Mouse (Mus musculus): ENCODE measurements around the gene Myd88. TPM values are rescaled to one million over a fixed set of nuclear protein-coding genes. Genes with fewer than 3 reads are reported as not detected.

The Myd88 gene
- polyA plus RNA-seq, 2 experiments = 5.8 to 15.0 TPM

DNA sequence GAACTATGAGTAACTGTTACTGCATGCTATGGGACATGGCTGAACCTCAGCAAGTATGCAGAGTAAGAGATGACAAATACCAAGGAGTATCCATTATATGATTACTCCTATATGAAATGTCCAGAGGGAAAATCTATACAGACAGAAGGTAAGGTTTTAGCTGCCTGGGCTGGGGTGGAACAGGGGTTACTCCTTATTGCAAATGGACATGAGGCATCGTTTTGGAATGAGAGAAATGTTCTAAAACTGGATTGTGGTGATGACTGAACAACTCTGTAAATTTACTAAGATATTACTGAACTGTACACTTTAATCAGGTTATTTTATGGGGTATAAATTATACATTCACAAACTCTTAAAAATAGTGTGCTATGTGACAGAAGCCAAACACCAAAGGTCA is 22.3 kb downstream of the Myd88 start:
- no peak overlapping the region for H3K4me3 ChIP-seq (ENCODE audit: insufficient read depth in 1 of 2, low read depth in 2 of 2, low read length in 2 of 2)
- DNase-seq (ENCODE audit: low read depth in 3 of 3, low spot score in 3 of 3) (no peak), ATAC-seq (ENCODE audit: insufficient read depth) (no peak)
- no peaks in the 10 kb centered on the region for H3K27me3 ChIP-seq (ENCODE audit: control insufficient read depth, insufficient read depth, low read length)
- H3K4me2 ChIP-seq (ENCODE audit: low read depth) = no peak overlapping the region
- no peak overlapping the region for H3K9ac ChIP-seq (replicated peaks)
- no peak overlapping the region for H3K27ac ChIP-seq
- WGBS (ENCODE audit: insufficient replicate concordance) = 76% methylated on average over 1 of the region's 1 CpGs
- H3K9me3 ChIP-seq (ENCODE audit: control insufficient read depth, low read length) = no peaks in the 10 kb centered on the region
- peaks cover 10 to 12% of the 10 kb centered on the region in 2 experiments; a peak in 3 of 4 replicates for H3K4me1 ChIP-seq (replicated peaks; ENCODE audit: control insufficient read depth in 2 of 2, insufficient read depth in 2 of 2, low read length in 1 of 2)
- no peaks in the 10 kb centered on the region for H3K36me3 ChIP-seq (replicated peaks; ENCODE audit: control insufficient read depth, insufficient read depth, low read depth)
- TF ChIP-seq CTCF (IDR thresholded peaks at IDR 0.05; ENCODE audit: low read depth) = no peak
- no peak for TF ChIP-seq EP300 (IDR thresholded peaks at IDR 0.05; ENCODE audit: low read depth)

DNA sequence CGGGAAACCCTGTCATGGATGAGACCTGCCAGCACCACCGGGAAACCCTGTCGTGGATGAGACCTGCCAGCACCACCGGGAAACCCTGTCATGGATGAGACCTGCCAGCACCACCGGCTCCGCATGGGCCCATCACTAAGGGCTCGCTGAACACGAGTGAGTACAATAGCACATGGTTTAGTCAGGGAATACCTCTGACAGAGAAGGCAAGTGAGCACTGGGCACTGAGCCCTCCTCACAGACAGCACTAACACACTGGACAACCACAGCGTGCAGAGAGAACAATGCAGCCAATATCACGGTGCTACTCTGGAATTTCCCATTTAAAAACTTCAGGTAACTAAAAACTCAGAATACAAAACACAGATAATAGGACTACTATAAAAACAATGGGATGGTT is 28.1 kb downstream of the Myd88 start:
- Histone ChIP-seq H3K4me2 (ENCODE audit: low read depth) (no peak overlapping the region), H3K4me3 (ENCODE audit: insufficient read depth in 1 of 2, low read depth in 2 of 2, low read length in 2 of 2) (no peak overlapping the region), H3K9me3 (ENCODE audit: control insufficient read depth, low read length) (no peaks in the 10 kb centered on the region), H3K4me1 (replicated peaks; ENCODE audit: control insufficient read depth in 2 of 2, insufficient read depth in 2 of 2, low read length in 1 of 2) (peaks cover 0 to 7% of the 10 kb centered on the region in 2 experiments; a peak in 2 of 4 replicates), H3K27me3 (ENCODE audit: control insufficient read depth, insufficient read depth, low read length) (no peaks in the 10 kb centered on the region), H3K9ac (replicated peaks) (no peak overlapping the region), H3K27ac (no peak overlapping the region), H3K36me3 (replicated peaks; ENCODE audit: control insufficient read depth, insufficient read depth, low read depth) (no peaks in the 10 kb centered on the region)
- 84% methylated on average over 10 of the region's 10 CpGs for WGBS (ENCODE audit: insufficient replicate concordance)
- no peak for TF ChIP-seq EP300 (IDR thresholded peaks at IDR 0.05; ENCODE audit: low read depth)
- no peak for TF ChIP-seq CTCF (IDR thresholded peaks at IDR 0.05; ENCODE audit: low read depth)
- DNase-seq (ENCODE audit: low read depth in 3 of 3, low spot score in 3 of 3) = no peak
- ATAC-seq (ENCODE audit: insufficient read depth) = no peak

DNA sequence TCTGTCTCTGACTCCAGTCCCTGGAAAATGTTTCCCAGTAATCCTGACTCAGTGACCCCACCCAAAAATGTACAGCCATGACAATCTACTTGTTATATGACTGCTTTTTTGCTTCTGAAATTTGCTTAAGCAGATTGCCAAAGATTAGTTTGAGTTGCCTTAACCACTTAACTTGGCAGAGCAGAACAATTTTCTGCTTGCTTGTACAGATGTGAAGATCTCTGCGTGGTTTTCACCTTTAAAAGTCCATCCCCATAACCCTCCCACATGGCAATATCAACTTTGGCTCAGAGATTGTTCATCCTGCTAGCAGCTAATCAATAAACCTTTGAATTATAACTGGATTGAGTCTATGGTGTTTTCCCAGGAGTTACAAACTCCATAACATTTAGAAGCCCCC is 32.1 kb downstream of the Myd88 start:
- Histone ChIP-seq H3K9ac (replicated peaks) (no peak overlapping the region), H3K4me3 (ENCODE audit: insufficient read depth in 1 of 2, low read depth in 2 of 2, low read length in 2 of 2) (no peak overlapping the region), H3K4me1 (replicated peaks; ENCODE audit: control insufficient read depth in 2 of 2, insufficient read depth in 2 of 2, low read length in 1 of 2) (peaks cover 0 to 8% of the 10 kb centered on the region in 2 experiments; a peak in 2 of 4 replicates), H3K27me3 (ENCODE audit: control insufficient read depth, insufficient read depth, low read length) (no peaks in the 10 kb centered on the region), H3K27ac (no peak overlapping the region), H3K9me3 (ENCODE audit: control insufficient read depth, low read length) (no peaks in the 10 kb centered on the region), H3K4me2 (ENCODE audit: low read depth) (no peak overlapping the region), H3K36me3 (replicated peaks; ENCODE audit: control insufficient read depth, insufficient read depth, low read depth) (no peaks in the 10 kb centered on the region)
- TF ChIP-seq EP300 (IDR thresholded peaks at IDR 0.05; ENCODE audit: low read depth) (no peak), CTCF (IDR thresholded peaks at IDR 0.05; ENCODE audit: low read depth) (no peak)
- WGBS (ENCODE audit: insufficient replicate concordance) = 72% methylated on average over 1 of the region's 1 CpGs
- ATAC-seq (ENCODE audit: insufficient read depth) = no peak
- no peak for DNase-seq (ENCODE audit: low read depth in 3 of 3, low spot score in 3 of 3)

DNA sequence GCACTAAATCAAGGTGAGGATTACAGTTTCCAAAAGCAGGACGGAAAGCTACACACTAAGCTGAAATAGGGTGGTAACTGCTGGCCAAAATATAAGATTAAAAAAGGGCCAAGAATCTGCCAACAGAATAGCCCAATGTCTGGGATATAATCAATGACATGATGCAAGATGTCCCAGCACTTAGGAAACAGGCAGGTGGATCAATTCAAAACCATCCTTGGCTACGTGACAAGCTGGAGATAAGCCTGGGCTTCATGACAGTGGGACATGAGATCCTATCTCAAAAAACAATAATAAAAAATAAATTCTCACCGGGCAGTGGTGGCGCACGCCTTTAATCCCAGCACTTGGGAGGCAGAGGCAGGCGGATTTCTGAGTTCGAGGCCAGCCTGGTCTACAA is 35.3 kb downstream of the Myd88 start:
- H3K4me2 ChIP-seq (ENCODE audit: low read depth) = no peak overlapping the region
- H3K4me1 ChIP-seq (replicated peaks; ENCODE audit: control insufficient read depth in 2 of 2, insufficient read depth in 2 of 2, low read length in 1 of 2) = peaks cover 0 to 2% of the 10 kb centered on the region in 2 experiments; a peak in 1 of 4 replicates
- TF ChIP-seq CTCF (IDR thresholded peaks at IDR 0.05; ENCODE audit: low read depth) = no peak
- no peak for TF ChIP-seq EP300 (IDR thresholded peaks at IDR 0.05; ENCODE audit: low read depth)
- no peaks in the 10 kb centered on the region for H3K9me3 ChIP-seq (ENCODE audit: control insufficient read depth, low read length)
- no peak for ATAC-seq (ENCODE audit: insufficient read depth)
- H3K9ac ChIP-seq (replicated peaks) = no peak overlapping the region
- H3K36me3 ChIP-seq (replicated peaks; ENCODE audit: control insufficient read depth, insufficient read depth, low read depth) = no peaks in the 10 kb centered on the region
- no peaks in the 10 kb centered on the region for H3K27me3 ChIP-seq (ENCODE audit: control insufficient read depth, insufficient read depth, low read length)
- no peak for DNase-seq (ENCODE audit: low read depth in 3 of 3, low spot score in 3 of 3)
- WGBS (ENCODE audit: insufficient replicate concordance) = 79% methylated on average over 7 of the region's 7 CpGs
- no peak overlapping the region for H3K27ac ChIP-seq
- H3K4me3 ChIP-seq (ENCODE audit: insufficient read depth in 1 of 2, low read depth in 2 of 2, low read length in 2 of 2) = no peak overlapping the region

DNA sequence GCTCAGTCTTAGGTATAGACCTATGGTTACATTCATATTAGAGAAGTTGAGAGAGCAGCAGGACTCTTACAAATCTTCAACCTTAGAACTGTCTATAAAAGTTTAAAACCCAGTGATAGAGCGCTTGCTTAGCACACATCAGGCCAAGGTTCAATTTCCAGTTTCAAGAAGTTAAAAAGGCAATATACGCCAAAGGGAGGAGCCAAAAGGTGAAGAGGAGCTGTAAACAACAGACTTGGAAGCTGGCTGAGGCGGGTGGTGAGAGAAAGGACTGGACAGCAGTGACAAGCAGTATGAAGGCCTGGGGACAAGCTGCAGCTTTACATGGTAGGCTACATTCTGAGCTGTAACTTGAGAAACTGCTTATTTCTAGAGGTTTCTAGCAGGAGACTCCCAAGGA is 42.6 kb downstream of the Myd88 start:
- no peak for ATAC-seq (ENCODE audit: insufficient read depth)
- TF ChIP-seq EP300 (IDR thresholded peaks at IDR 0.05; ENCODE audit: low read depth) = no peak
- no peak for TF ChIP-seq CTCF (IDR thresholded peaks at IDR 0.05; ENCODE audit: low read depth)
- no peak overlapping the region for H3K4me2 ChIP-seq (ENCODE audit: low read depth)
- peaks cover 2% of the 10 kb centered on the region; the same call in 1 of the 2 replicates for H3K36me3 ChIP-seq (replicated peaks; ENCODE audit: control insufficient read depth, insufficient read depth, low read depth)
- H3K4me1 ChIP-seq (replicated peaks; ENCODE audit: control insufficient read depth in 2 of 2, insufficient read depth in 2 of 2, low read length in 1 of 2) = 0 out of 4 replicates have a peak, but pooled peaks cover 0 to 4% of the 10 kb centered on the region in 2 experiments
- 73% methylated on average over 3 of the region's 3 CpGs for WGBS (ENCODE audit: insufficient replicate concordance)
- H3K4me3 ChIP-seq (ENCODE audit: insufficient read depth in 1 of 2, low read depth in 2 of 2, low read length in 2 of 2) = no peak overlapping the region
- no peak overlapping the region for H3K9ac ChIP-seq (replicated peaks)
- no peaks in the 10 kb centered on the region for H3K9me3 ChIP-seq (ENCODE audit: control insufficient read depth, low read length)
- no peaks in the 10 kb centered on the region for H3K27me3 ChIP-seq (ENCODE audit: control insufficient read depth, insufficient read depth, low read length)
- H3K27ac ChIP-seq = no peak overlapping the region
- no peak for DNase-seq (ENCODE audit: low read depth in 3 of 3, low spot score in 3 of 3)

All from liver, embryonic 14.5 days (tissue).